Mouse (Mus musculus) left cerebral cortex, adult 9 months (tissue): ENCODE measurements around the gene Rhot2.

Experiments
- DNase-seq, 2 experiments: peaks; one replicate each; pipeline ENCODE4 v3.0.0; 2022; ENCODE audit warnings: low spot score in 2 of 2

Gene Rhot2

DNA sequence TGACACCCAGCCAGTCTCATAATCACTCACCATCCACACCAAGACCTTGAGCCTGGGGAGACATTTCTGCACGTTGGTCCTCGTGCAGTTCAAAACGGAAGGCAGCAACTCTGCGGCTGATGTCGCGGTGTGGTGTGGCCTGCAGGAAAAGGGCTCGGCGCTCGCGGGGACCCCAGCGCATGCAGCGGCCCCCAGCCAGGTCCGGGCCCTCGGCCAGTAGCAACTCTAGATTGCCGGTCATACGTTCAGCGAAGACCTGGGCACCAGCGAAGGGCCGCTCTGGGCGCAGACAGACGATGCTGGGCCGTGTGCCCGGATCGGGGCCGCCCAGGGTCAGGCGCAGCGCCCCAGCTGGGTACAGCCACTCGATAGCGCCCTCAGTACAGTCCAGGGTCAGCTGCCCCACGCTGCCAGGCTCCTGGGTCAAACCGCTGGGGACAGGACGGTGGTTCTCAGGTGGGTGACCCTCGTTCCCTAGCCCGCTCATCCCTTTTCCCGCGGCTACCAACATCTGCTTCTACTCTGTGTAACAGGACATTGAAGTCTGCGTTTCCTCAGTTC, 48.4 kb downstream of the Rhot2 start:
- no peak for DNase-seq

- DNase-seq = peak; percentile 67 to 74
Observed at GRCm38 (mm10) chr17:25795609-25796092, 49.0 kb downstream of the Rhot2 start, which contains the start of gene AC134908.4. Gene AC134908.4, minus strand, starts transcription at chr17:25795659.

DNA sequence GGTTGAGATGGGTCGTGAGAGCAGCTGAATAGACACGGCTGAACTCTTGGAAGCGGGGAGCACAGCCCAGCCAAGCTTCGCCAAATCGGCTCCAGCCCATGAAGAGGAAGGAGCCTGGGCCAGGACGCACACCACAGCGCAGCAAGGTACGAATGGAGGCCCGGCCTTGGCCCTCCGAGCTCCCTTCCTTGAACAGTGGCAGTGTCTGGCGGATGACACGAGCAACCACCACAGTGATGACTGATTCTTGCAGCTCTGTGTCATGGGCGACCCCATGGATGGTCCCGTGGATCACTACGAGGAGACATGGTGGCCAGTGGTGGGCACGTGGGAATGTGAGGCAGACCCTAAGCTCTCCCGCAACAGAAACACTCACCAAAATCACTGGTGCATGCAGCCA, 49.7 kb downstream of the Rhot2 start:
- DNase-seq = no peak

- no peak for DNase-seq
Observed at GRCm38 (mm10) chr17:25794197-25794596, 50.5 kb downstream of the Rhot2 start.

- DNase-seq = peak in 1 of 2 experiments; percentile 72
Observed at GRCm38 (mm10) chr17:25792615-25793014, 52.0 kb downstream of the Rhot2 start, which contains the start of gene Fam173a. Gene Fam173a, minus strand, starts transcription at chr17:25792901.

- peak in 1 of 2 experiments; percentile 87 for DNase-seq
Observed at GRCm38 (mm10) chr17:25791843-25792527, 52.7 kb downstream of the Rhot2 start.

DNA sequence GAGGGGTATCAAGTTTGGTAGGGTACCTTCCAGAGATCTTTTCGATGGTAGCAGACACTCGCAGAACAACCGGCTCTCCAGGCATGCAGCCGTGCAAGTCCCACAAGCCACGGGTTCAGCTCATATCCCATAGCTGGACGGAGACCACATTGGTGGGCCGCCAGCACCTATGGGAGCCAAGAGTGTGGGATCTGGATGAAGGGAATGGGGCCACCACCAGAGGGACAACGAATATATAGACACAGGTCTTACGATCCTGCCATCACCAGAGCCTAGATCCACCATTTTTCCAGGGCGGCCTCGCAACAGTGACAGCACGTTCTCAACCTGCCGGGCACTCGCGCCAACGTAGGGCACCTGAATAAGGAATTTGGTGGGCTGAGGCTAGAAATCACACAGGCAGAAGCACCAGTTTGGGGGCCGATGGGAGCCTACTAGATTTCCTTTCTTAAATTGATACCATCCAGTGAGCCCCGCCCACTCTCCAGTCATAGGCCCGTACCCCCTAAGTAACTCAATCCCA, 53.3 kb downstream of the Rhot2 start:
- no peak for DNase-seq
